In genomic region chr6:88592367-88592766, GRCm38 (mm10) we compare ENCODE assay signal across 19 mouse cellular contexts. TPM values are rescaled to one million over a fixed set of nuclear protein-coding genes. Genes with fewer than 3 reads are reported as not detected.
DNase-seq lines count a peak whose midpoint lies in the region; TF ChIP-seq lines count a peak whose summit lies in the region.
"Had no signal": no experiment of that assay in that cellular context is flagged by ENCODE, and none has a peak within 500 bp of the region (broad histone marks: within the 10 kb centered on the region; RNA-seq: fewer than 3 reads in every experiment).

No protein-coding gene starts in this region.

- no peak for DNase-seq in gastrocnemius, adult 2 months
- no peak for DNase-seq in gastrocnemius, postnatal 14 days
- peak; percentile 27 for DNase-seq in testis, postnatal 10 days (ENCODE audit: low spot score)
- DNase-seq in testis, postnatal 14 days (ENCODE audit: low spot score) = no peak
- peak; percentile 35 for DNase-seq in mesoderm, embryonic 11.5 days (ENCODE audit: low read depth, low spot score)
- DNase-seq in adrenal gland, postnatal 25 days = no peak
- DNase-seq: adrenal gland, postnatal 14 days; cerebellum, adult 18-20 months; cerebellum, adult 9-11 months; gastrocnemius, postnatal 10 days; heart, adult 2 months; kidney, adult 2 months had no signal

- intact Hi-C loops in gastrocnemius, adult 2 months (cut with DNase I) = no loop called here
- intact Hi-C loops in gastrocnemius, postnatal 14 days (cut with DNase I; ENCODE audit: low total_unique reads) = no loop called here

- H3K4me3 ChIP-seq in gastrocnemius, adult 2 months = no peak overlapping the region
- H3K4me3 ChIP-seq: embryonic facial prominence, embryonic 10.5 days; erythroblast, embryonic 14.5 days; forebrain, embryonic 10.5 days; heart, adult 2 months; heart, embryonic 13.5 days; intestine, embryonic 15.5 days had no signal

- peak overlapping the region; percentile 31; the same call in 1 of the 2 replicates for H3K27ac ChIP-seq in gastrocnemius, adult 2 months
- H3K27ac ChIP-seq: embryonic facial prominence, embryonic 10.5 days; forebrain, embryonic 10.5 days; heart, adult 2 months; heart, embryonic 13.5 days; hindbrain, embryonic 14.5 days; intestine, embryonic 15.5 days had no signal

- no peak for TF ChIP-seq CTCF in gastrocnemius, adult 2 months (IDR thresholded peaks at IDR 0.05)

RNA-seq across cellular contexts. Expression of gene Kbtbd12, which starts 45.4 kb away (rescaled TPM):
- total RNA-seq in gastrocnemius, adult 2 months (2021) = 10 to 100 TPM; 71.2 to 96.1 TPM
- 10 to 100 TPM; 42.3 to 44.3 TPM for total RNA-seq in gastrocnemius, postnatal 14 days (2021)
- 0.36 and 1.3 TPM in 2 replicates for total RNA-seq in adrenal gland, postnatal 25 days (2021)
- total RNA-seq: CH12.LX had no signal

Comparison
In these comparisons a context has a peak if more than half of its experiments do, and no peak if none do; other contexts are left out.
1. DNase-seq: peak in testis, postnatal 10 days (single experiment) and mesoderm, embryonic 11.5 days (single experiment); none in gastrocnemius, adult 2 months (single experiment), gastrocnemius, postnatal 14 days (single experiment), testis, postnatal 14 days (single experiment) and adrenal gland, postnatal 25 days (single experiment).
2. RNA of gene Kbtbd12, which starts 45.4 kb away (total RNA-seq): 71.2 to 96.1 TPM in gastrocnemius, adult 2 months and 42.3 to 44.3 TPM in gastrocnemius, postnatal 14 days; 0.36 to 1.3 TPM in adrenal gland, postnatal 25 days; every median in the first group is over 10 times any median in the second.